Mouse (Mus musculus) gastrocnemius, adult 8-10 months (tissue): Measurements from ENCODE around the gene Kdm1a. TPM values are rescaled to one million over a fixed set of nuclear protein-coding genes. Genes with fewer than 3 reads are reported as not detected.

ENCODE experiments used
- DNase-seq, 2 experiments: peaks; one replicate each; pipeline ENCODE4 v3.0.0; 2022; ENCODE audit warnings: low spot score in 2 of 2
- microRNA-seq: library from miRNA; unstranded; fragments of <30 nt; microRNA quantifications from one replicate; pipeline ENCODE4 v1.2.0, GENCODE M21; 2022
- total RNA-seq, 4 experiments: library from RNA; stranded (reverse); gene quantifications; 2 replicates each; pipeline ENCODE4 v1.2.4; 2022

Kdm1a gene
- total RNA-seq, 4 experiments from 2014 or later = 17.0 to 19.0 (median 17.8) TPM

DNA sequence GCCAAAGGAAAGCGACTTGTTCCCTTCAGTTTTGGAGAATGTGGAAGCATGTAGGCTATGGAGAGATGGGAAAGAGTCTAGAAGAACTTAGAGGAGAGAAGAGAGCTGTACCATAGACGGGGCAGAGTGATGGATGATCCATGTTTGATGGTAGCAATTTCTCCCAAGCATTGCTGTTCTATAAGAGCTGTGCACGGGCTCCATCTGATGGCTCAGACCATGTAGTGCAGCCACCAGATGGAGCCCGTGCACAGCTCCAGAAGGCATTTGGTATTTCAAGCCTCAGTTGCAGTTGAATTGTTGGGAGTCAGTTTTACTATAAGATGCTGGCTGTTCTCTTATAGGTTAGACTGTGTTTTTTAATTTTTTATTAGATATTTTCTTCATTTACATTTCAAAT is 76.1 kb downstream of the Kdm1a start:
- no peak for DNase-seq

DNA sequence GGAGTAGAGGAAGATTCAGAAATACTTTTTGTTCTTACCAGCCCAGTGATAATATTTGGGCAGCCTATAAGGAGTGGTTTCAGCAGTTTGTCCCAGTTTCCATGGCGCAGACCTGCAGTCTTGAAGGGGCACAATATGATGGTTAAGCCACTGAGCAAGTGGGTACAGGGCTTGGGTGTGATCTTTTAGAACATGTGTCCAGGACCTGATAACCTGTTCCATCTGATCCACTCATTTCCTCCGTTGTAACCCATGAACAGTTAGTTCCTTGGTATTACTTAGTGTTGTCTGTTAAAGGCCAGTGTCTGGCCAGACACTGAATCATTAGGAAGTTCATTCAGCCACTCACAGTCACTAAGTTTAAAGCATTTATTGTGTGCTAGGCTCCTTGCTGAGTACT is 78.2 kb downstream of the Kdm1a start:
- no peak for DNase-seq

DNA sequence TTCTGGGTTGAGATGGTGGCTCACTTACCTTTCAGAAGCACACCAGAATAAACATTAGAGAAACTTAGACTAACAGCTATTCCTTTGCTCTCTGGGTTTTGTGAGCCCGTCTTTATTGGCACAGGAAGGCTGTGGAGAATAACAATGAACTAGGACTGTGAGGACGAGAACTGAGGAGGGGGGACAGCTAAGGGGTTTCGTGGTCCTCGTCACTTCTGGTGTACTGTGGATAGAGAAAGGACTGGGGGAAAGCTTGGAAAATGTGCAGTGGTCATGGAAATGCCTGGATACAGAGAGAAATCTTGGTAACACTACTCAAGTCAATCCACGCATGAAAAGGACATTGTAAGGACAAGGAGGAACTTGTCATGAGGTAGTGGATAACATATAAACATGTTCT is 80.6 kb downstream of the Kdm1a start:
- no peak for DNase-seq

DNA sequence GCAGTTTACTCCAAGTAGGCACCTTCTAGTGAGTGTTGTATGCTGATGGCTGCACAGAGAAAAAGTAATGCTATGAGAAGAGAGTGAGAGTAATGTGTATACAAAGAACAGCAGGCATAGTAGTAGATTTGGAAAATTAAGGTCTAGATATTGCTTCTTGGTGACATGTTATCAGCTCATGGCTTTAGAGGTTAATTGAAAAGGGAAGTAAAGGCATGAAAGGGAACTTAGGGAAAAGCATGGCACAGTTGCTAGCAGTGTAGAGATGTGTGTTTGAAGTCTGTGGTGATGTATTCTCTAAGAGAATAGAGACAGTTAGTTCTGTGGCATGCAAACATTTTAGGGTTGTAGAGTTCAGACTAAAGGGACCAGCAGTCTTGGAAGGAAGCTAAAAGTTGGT is 82.7 kb downstream of the Kdm1a start:
- DNase-seq = no peak

DNA sequence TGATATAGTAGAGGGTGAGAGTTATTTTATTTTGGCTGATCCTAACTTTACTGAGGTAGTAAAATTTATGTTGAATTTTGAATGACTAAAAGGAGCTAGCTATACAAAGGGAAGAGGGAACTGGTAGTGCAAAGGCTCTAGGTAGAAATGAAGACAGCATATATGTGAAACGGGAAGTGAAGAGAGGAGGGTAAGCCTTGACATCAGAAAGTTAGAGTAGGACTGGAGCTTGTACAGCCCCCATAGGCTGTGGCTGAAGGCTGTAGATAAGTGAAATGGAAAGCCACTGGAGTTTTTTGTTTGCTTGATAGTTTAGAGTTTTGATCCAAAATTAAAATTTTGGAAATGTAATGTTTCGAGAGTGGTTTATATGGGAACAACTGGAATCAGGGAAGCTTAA is 83.9 kb downstream of the Kdm1a start:
- no peak for DNase-seq

DNA sequence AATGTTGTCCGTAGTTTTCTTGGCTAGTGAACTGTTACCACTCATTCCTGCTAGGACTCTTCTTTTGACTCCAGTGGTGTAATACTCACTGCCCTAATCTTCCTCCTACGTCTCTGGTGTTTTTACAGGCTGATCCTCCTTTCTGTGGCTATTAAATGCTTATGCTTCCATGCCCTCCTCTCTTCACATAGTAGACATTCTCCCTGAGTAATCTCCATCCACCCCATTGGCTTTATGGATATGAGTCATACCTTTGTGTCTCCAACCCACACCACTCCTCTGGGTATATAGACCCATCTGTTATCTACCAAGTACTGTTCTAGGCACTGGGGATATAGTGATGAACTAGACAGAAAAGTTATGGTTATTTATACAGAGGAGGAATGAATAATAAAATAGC is 84.4 kb downstream of the Kdm1a start:
- no peak for DNase-seq

DNA sequence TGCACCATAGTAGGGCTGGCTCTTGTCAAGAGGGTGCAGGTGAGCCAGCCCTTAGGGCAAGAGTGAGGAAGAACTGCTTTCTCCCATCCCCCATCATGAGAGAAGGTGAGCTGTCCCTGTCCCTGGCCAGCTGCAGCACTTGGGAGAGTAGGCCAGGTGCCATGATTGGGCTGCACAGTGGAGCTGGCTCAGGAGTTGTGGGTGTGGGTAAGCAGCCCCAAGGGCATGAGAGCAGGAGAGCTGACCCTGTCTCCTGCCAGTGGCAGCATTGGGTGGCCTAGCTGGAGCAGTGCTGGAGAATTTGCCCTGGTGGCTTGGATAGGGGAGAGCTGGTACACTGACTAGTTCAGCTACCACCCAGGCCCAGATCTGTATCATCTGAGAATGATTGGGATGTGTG is 89.6 kb downstream of the Kdm1a start:
- DNase-seq = peak in 1 of 2 experiments; percentile 25

DNA sequence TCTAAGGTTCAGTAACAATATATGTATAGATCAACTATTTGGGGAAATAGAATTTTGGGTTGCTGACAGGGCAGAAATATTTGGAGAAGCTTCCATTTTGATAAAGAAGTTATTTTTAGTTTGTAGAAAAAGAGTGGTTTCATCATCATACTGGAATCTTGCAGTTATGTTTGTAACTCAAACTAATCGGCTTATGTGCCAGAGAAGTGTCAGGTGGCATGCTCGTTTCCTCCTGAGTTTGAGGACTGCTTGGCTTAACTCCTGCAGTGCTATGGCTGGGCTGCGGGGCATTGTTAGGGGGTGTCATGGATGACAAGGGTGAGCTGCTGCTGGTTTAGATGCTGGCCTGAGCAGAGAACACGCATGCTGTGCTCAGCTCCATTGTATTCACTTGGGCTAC is 90.8 kb downstream of the Kdm1a start:
- DNase-seq = no peak

DNA sequence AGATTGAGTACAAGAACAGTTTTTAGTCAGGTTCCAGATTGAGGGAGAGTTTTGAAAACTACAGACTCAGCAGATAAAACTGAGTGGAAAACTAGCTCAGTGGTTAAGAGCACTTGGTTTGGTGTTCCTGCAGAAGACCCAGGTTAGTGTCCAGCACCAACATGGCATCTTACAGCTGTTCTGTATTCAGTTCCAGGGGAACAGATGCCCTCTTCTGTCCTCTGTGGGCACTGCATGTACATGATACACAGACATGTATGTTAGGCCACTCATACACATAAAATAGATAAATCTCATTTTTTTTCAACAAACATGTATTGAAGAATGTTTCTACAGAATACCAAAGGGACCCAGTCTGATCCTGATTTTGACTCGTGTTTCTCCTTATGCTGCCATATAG is 92.7 kb downstream of the Kdm1a start:
- DNase-seq = no peak

DNA sequence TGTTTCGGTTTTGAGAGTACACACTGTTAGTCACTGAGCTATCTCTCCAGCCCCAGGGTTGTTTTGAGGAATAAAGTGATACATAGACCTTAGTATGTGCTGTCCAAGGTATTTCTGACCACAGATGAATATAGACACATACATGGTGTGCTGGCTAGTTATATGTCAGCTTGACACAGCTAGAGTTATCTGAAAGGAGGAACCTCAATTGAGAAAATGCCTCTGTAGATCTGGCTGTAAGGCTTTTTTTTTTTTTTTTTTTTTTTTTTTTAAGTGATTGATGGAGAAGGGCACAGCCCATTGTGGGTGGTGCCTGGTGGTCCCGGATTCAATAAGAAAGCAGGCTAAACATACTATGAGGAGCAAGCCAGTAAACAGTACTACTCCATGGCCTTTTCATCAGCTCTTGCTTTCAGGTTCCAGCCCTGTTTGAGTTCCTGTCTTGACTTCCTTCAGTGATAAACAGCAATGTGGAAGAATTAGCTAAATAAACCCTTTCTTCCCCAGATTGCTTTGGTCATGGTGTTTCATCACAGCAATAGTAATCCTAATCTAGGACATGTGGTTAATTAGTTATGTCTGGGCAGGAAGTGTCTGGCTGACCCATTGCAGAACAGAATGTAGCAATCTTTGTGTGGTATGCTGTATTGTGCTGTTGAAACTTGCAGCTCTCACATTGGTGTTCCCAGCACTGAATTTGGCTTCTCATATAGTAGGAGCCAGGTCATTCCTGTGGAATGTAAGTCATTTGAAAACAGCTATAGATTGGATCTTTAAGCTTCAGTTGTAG is 96.9 kb downstream of the Kdm1a start:
- no peak for DNase-seq

Small RNAs within 50 kb of the gene (microRNA-seq; reads per million reads assigned to microRNA genes)
- not detected for gene Gm22180

Other genes starting within 250 kb of the Kdm1a start
- gene Htr1d, start 179.2 kb downstream of the Kdm1a start, total RNA-seq = not detected
- under 1 TPM in 3 of 4 experiments, not detected in 1; 0.16 to 0.27 (median 0.27) TPM for gene 6030445D17Rik, start 140.5 kb downstream of the Kdm1a start, total RNA-seq
- 10 to 100 TPM in 3 of 4 experiments, 1 to 10 TPM in 1; 8.6 to 15.2 (median 13.5) TPM for gene Luzp1, start 133.0 kb downstream of the Kdm1a start, total RNA-seq
- gene Tex46, start 7.7 kb upstream of the Kdm1a start, total RNA-seq = not detected
- not detected for gene Lactbl1, start 19.9 kb upstream of the Kdm1a start, total RNA-seq
- under 1 TPM in 3 of 4 experiments, not detected in 1; 0.24 to 0.75 (median 0.56) TPM for gene Ephb2, start 233.3 kb upstream of the Kdm1a start, total RNA-seq